Mouse (Mus musculus): ENCODE data around the gene Rsbn1l.

- TF ChIP-seq CTCF (IDR thresholded peaks at IDR 0.05; ENCODE audit: control insufficient read depth, insufficient read depth, insufficient read length) (no peak), CEBPB (IDR thresholded peaks at IDR 0.05; ENCODE audit: low read depth) (no peak), MAX (IDR thresholded peaks at IDR 0.05) (no peak), FOSL1 (IDR thresholded peaks at IDR 0.05; ENCODE audit: insufficient read depth, low read length, poor library complexity, severe bottlenecking) (no peak), MYOD1 (IDR thresholded peaks at IDR 0.05; ENCODE audit: control insufficient read depth, insufficient read length, low read depth) (no peak), USF1 (IDR thresholded peaks at IDR 0.05; ENCODE audit: low read depth) (no peak)
These were observed 50.8 kb downstream of the Rsbn1l start for GRCm38 (mm10) chr5:20905437-20905836.
